Mouse (Mus musculus) small intestine, adult 2 months (tissue): ENCODE measurements around the gene C1qtnf7. TPM values are rescaled to one million over a fixed set of nuclear protein-coding genes. Genes with fewer than 3 reads are reported as not detected.

ENCODE experiments used
- H3K27ac ChIP-seq: fragments of 200-500 bp; 2 replicates; pipeline ENCODE4 v1.5.1; 2012; ENCODE audit warnings: low read depth, low read length, control low read depth, inconsistent platforms; ENCODE audit not compliant: insufficient read depth
- H3K27me3 ChIP-seq: fragments of 200-500 bp; 2 replicates; pipeline ENCODE4 v1.6.1; 2012; ENCODE audit warnings: mild to moderate bottlenecking, moderate library complexity, low read length, inconsistent platforms; ENCODE audit not compliant: control insufficient read depth, insufficient read depth
- H3K36me3 ChIP-seq: fragments of 200-500 bp; 2 replicates; pipeline ENCODE4 v1.6.1; 2012; ENCODE audit warnings: mild to moderate bottlenecking, low read length, control low read depth, inconsistent platforms; ENCODE audit not compliant: control insufficient read depth, insufficient read depth
- H3K4me1 ChIP-seq: fragments of 200-500 bp; 2 replicates; pipeline ENCODE4 v1.6.1; 2012; ENCODE audit warnings: low read length, inconsistent platforms, mixed read lengths; ENCODE audit not compliant: control insufficient read depth, insufficient read depth, insufficient read length
- H3K4me3 ChIP-seq: fragments of 200-500 bp; 2 replicates; pipeline ENCODE4 v1.5.1; 2012; ENCODE audit warnings: low read depth, mild to moderate bottlenecking, control low read depth, inconsistent platforms, low read length, moderate library complexity
- CTCF ChIP-seq: fragments of 200-500 bp; IDR thresholded peaks from 2 replicates; pipeline ENCODE4 v1.5.1; 2012; ENCODE audit warnings: low read depth, mild to moderate bottlenecking, control low read depth, inconsistent platforms, low read length, moderate library complexity, mixed read lengths; ENCODE audit not compliant: insufficient replicate concordance, insufficient read length; ENCODE audit errors: extremely low read depth
- POLR2A ChIP-seq: fragments of 200-500 bp; IDR thresholded peaks from 2 replicates; pipeline ENCODE4 v1.6.1; 2012; ENCODE audit warnings: low read depth, mild to moderate bottlenecking, control low read depth, inconsistent platforms, low read length, moderate library complexity
- WGBS: fragments of 180-500 bp; shearing (Covaris S2); methylation state at CpG from one replicate; pipeline ENCODE4 v1.1.7; 2018; 5-methylcytosine and 5-hydroxymethylcytosine counted together
- polyA plus RNA-seq: library from polyadenylated mRNA; depleted of rRNA; stranded (reverse); fragments of >200 nt; gene quantifications from 2 replicates; pipeline ENCODE4 v1.2.3, GENCODE M21; 2012

Gene C1qtnf7
- polyA plus RNA-seq, 1 experiment = 0.58 TPM

- no peaks in the 10 kb centered on the region for H3K4me1 ChIP-seq
- no peaks in the 10 kb centered on the region for H3K27me3 ChIP-seq
- H3K4me3 ChIP-seq = no peak overlapping the region
- 62% methylated on average over 2 of the region's 2 CpGs for WGBS
- no peak for TF ChIP-seq POLR2A
- TF ChIP-seq CTCF = no peak
- H3K27ac ChIP-seq = no peak overlapping the region
- no peaks in the 10 kb centered on the region for H3K36me3 ChIP-seq
These were observed 33.5 kb upstream of the C1qtnf7 start for GRCm38 (mm10) chr5:43481824-43482223.

- H3K4me1 ChIP-seq = no peaks in the 10 kb centered on the region
- no peaks in the 10 kb centered on the region for H3K27me3 ChIP-seq
- no peaks in the 10 kb centered on the region for H3K36me3 ChIP-seq
- no peak overlapping the region for H3K4me3 ChIP-seq
- no peak for TF ChIP-seq POLR2A
- TF ChIP-seq CTCF = no peak
- 87% methylated on average over 1 of the region's 1 CpGs for WGBS
- H3K27ac ChIP-seq = no peak overlapping the region
These were observed 13.5 kb upstream of the C1qtnf7 start for GRCm38 (mm10) chr5:43501887-43502286.

DNA sequence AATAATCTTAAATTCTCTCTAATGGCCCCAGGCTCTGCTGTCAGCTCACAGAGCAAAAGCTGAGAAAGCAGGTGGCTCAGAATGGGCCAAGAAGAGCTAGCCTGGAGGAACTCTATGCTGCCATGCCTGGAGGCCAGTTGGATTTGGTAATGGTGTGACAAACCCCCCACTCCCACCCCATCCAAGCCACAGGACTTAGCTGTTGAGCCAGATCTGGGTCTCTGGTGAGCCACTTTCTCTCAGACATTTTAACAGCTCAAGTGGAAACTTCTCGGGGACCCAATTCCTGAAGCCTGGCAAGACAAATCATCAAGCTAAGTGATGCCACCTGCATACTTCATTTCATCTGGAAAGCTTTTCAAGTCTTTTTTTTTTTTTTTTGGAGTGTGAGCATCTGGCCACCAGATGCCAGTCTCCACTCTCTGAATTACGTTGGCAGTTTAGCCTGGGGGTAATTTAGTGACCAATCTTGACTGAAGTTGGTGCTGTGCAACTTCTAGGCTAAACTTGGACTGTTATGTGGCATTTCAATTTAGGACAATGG, 11.0 kb upstream of the C1qtnf7 start:
- TF ChIP-seq POLR2A = no peak
- TF ChIP-seq CTCF = no peak
- Histone ChIP-seq H3K27ac (no peak overlapping the region), H3K4me1 (no peaks in the 10 kb centered on the region), H3K27me3 (no peaks in the 10 kb centered on the region), H3K4me3 (no peak overlapping the region), H3K36me3 (no peaks in the 10 kb centered on the region)
- WGBS = 92% methylated on average over 2 of the region's 2 CpGs

DNA sequence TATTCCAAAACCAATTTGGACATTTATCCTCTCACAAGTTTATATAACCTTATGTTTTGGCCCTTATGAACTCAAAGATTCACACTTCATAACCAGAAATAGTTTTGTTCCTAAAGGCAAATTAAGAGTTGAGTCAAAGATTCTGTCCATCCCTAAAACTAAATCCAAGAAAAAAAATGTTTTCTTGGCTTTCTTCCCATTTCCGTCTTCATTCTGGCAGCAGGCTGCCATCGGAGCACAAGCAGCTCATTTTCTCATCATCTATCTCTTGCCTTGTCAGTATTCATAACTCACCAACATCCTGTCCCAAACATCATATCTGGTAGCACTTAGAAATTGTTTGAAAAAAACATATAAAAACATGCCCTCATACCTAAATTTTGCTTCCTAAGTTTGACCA, 6.9 kb upstream of the C1qtnf7 start:
- Histone ChIP-seq H3K4me3 (no peak overlapping the region), H3K27me3 (no peaks in the 10 kb centered on the region), H3K4me1 (no peaks in the 10 kb centered on the region), H3K36me3 (no peaks in the 10 kb centered on the region), H3K27ac (no peak overlapping the region)
- 49% methylated on average over 2 of the region's 2 CpGs for WGBS
- TF ChIP-seq POLR2A = no peak
- no peak for TF ChIP-seq CTCF

DNA sequence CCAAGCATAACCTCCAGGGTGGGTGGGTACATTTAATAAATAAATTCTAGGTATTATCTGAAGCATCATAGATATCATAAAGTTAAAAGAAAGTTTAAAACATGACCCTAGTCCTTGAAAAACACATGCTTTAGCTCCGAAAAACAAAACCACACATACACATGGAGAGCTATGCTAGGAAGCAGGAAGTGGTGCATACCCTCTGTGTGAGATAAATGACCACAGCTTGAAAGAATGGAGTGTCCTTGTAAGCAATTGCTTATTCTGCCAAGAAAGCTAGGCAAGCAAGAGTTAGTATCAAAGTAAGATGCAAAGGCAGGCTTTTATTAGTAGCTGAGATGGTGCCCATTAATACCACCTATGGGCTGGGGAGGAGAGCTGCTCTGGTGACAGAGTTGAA, 6.4 kb upstream of the C1qtnf7 start:
- H3K4me1 ChIP-seq = no peaks in the 10 kb centered on the region
- TF ChIP-seq POLR2A (no peak), CTCF (no peak)
- no peaks in the 10 kb centered on the region for H3K36me3 ChIP-seq
- no peak overlapping the region for H3K4me3 ChIP-seq
- H3K27ac ChIP-seq = no peak overlapping the region
- 68% methylated on average over 1 of the region's 1 CpGs for WGBS
- H3K27me3 ChIP-seq = no peaks in the 10 kb centered on the region

- TF ChIP-seq CTCF = no peak
- Histone ChIP-seq H3K27me3 (no peaks in the 10 kb centered on the region), H3K36me3 (no peaks in the 10 kb centered on the region), H3K4me3 (no peak overlapping the region), H3K27ac (no peak overlapping the region), H3K4me1 (no peaks in the 10 kb centered on the region)
- WGBS = 53% methylated on average over 2 of the region's 2 CpGs
These were observed 4.2 kb upstream of the C1qtnf7 start for GRCm38 (mm10) chr5:43511126-43511525.

DNA sequence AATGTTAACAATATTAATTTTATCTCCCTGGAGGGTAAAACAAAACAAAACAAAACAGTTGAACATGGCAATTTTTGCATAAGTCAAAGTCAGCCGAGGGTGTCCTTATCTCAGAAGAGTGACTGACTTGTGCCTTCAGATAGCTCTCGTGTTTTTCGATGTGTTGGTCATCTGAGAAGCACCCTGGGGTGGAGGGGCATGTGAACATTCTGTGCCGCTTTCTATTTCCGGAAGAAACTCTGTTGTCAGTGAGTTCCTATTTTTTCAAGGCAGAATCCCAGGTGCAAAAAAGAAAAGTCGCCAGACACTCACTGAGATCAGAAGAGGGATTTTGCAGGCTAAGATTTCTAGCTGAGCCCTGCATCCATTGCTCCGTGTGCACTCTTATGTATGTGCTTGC, 1.2 kb downstream of the C1qtnf7 start:
- Histone ChIP-seq H3K27ac (0 out of 2 replicates have a peak overlapping the region, but pooled peaks have one; percentile 1), H3K4me3 (peak overlapping the region; percentile 6; the same call in 1 of the 2 replicates), H3K4me1 (peaks cover 11% of the 10 kb centered on the region; the same call in 1 of the 2 replicates), H3K27me3 (no peaks in the 10 kb centered on the region), H3K36me3 (no peaks in the 10 kb centered on the region)
- WGBS = 68% methylated on average over 7 of the region's 7 CpGs
- TF ChIP-seq CTCF (no peak), POLR2A (no peak)

DNA sequence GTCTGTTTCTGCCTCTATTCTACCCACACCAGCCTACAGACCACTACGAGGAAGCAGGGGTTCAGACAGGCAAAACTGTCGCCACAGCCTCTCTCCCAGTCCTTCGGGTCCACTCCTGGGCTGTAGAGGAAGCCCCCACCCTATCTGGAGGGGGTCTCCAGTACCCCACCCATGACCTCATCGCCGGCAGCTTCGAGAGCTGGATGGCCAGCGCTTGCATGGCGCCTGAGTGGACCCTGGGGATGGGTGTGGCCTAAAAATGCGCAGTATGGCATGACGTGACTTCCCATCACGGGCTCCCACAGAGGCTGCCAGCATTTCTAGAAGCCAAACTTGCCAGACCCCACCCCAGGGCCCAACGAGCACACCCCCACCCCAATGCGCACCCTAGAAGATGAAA, 2.0 kb downstream of the C1qtnf7 start:
- Histone ChIP-seq H3K27me3 (no peaks in the 10 kb centered on the region), H3K4me3 (no peak overlapping the region), H3K27ac (no peak overlapping the region), H3K4me1 (peaks cover 15% of the 10 kb centered on the region; the same call in 1 of the 2 replicates), H3K36me3 (no peaks in the 10 kb centered on the region)
- no peak for TF ChIP-seq POLR2A
- no peak for TF ChIP-seq CTCF
- 90% methylated on average over 13 of the region's 13 CpGs for WGBS
